Mouse (Mus musculus) neural tube, embryonic 10.5 days (tissue): ENCODE results near the gene Slc5a5.

Experiments used
- DNase-seq: peaks from one replicate; pipeline ENCODE4 v3.0.0-alpha.2; 2017; ENCODE audit warnings: low spot score; ENCODE audit errors: extremely low spot score

Slc5a5 gene

DNA sequence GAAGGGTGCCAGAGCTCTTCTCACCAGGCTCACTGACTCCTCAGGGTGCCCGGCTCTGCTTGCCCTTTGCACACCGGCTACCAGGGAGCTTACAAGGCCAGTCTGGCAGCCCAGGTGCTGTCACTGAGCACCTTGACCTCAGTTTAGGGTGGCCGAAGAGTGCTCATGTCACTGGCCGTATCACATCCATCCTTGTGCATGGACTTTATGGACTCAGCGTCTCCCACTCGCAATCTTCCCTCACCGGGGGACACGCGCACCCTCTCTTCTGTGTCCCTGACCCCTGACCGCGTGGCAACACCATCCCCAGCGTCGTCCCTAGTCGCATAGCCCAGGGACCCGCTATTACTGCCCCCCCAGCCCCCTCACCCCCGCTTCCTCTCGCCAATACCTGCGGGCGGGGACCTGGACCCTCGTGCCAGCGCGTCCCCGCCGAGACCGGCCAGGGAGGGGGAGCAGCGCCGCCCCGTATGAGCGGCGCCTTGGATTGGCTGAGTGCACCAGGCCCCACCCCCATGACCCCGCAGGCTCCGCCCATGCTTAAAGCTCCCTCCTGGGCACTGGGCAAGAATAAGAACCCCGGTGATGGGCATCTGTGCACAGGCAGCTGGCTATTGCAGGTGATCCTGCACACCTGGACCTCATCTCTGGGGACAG lies 35.9 kb downstream of the Slc5a5 start:
- DNase-seq: peak; percentile 67

DNA sequence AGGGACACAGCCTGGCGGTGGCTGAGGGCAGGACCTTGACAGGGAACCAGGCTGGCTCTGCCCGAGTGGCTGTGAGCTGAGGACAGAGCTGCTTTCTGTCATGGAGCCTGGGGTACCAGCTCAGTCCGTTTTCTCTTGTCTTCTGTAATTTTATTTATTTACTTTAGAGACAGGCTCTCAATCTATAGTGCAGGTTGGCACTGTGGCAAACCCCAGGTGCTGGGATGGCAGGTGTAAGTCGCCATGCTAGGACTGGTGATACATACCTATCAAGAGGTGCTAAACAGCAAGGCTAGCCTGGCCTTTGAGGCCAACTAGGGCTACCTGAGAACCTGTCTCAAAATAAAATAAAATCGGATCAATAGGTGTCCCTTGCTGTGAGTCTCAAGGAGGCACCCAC lies 36.5 kb downstream of the Slc5a5 start:
- DNase-seq: no peak

DNA sequence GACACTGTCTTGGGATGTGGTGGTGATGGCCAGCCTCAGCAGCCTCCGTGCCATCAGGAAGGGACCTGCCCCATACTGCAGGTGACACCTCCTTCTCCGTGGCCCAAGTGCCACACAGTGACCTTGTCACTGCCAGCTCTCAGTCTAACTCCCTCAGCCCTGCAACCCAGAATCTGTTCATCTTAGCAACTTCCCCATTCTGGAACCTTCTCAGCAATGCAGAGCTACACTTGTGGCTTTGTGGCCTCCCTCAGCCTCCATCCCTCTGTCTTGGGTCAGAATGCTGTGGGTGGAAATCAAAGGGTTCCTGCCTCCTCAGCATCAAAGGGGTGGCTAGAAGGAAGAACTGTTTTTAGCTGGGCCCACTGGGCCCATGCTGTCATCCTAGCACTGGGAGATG lies 38.7 kb downstream of the Slc5a5 start:
- DNase-seq: no peak

DNA sequence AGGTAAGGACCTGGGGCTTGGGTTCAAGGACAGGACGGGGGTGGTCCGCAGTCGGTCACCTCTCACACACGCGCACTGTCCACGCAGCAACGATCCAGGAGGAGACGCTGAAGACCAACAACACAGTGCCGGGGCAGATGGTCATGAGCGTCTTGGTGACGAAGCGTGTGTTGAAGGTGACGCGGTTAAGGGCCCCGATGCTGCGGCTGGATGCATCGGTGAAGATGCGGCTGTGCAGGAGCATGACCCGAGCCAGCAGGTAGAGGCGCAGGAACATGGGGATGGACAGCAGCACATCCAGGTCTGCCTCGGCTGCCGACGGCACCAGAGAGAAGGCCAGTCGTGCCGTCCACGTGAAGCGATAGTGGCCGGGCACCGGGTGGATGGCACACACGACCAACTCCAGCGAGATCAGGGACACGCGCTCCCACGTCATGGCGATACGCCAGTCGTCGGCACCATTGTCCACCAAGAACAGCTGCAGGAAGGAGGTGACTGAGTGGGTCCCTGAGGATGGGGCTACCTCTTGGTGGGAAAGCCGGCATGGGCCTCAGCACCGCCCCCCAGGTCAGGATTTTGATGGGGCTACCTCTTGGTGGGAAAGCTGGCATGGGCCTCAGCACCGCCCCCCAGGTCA lies 39.8 kb downstream of the Slc5a5 start:
- DNase-seq: no peak

DNA sequence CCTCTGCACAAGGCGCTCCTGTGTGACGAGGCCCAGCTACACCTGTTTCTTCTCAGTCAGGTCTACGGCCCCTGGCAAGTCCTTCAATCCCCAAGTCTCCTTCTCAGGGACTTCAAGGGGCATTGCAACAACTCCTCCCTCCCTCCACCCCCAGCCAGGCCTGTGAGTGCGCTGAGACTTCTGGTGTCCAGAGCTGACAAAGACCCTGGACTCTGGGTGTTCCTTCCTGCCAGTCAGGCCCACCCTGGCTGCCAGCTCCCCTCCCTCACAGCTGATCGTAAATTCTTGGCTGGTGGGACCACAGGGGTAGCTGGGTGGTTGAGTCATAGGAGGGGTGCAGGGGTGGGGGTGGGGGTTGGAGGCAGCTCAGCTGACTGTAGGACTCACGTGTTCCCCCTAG lies 40.7 kb downstream of the Slc5a5 start:
- DNase-seq: no peak

DNA sequence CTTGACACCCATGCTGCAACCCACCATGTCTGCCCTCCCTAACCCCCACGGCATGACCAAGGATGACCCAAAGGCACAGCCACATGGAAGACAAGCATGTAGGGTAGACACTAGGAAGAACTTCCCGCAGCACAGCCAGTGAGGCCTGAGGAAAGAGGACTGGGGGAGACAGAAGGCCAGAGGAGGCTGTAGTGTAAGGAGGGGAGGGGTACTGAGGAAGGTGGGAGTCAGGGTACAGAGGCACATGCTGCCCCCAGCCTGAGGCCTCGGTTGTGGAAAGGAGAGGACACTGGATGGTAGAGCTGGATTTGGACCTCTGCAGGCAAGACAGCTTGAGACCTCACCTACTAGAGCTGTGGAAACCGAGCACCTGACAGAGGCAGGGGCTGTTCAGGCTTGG lies 41.6 kb downstream of the Slc5a5 start:
- DNase-seq: no peak

GRCm38 (mm10) chr8:70850132-70850845 lies 42.3 kb downstream of the Slc5a5 start:
- no peak for DNase-seq

GRCm38 (mm10) chr8:70849333-70849990 lies 43.1 kb downstream of the Slc5a5 start:
- no peak for DNase-seq

DNA sequence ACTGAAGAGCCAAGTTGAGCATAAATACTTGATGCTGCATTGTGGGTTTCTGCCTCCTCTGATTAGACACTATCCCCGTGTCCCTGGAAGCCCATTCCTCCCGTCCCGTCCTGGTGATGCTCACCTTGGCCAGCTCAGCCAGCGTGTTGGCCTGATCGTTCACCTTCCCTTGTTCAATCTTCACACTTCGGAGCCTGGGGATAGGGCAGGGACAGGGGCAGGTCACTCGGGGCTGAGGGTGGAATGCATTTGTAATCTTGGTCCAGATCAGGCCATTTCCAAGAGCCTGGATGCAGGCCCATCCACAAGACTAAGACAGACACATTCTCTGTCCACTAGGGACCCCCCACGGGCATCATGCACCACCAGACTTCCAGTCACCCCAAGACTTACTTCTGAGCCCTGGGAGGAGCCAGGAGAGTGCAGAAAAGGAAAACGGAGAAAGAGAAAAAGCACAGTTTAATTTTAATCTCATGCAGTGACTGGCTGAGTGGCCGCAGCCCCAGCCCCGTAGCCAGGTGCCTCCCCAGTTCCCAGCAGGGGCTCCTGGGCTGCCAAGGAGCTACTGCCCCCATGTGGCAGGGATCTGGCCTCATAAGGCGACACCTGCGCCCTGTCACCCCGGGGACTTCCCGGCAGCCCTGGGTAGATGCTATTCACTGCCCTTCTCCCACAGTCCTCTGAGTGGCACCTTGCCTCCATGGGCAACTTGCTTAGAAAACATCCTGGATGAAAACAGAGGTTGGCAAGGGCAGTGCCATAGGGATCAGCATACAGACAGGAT lies 46.0 kb downstream of the Slc5a5 start:
- no peak for DNase-seq

DNA sequence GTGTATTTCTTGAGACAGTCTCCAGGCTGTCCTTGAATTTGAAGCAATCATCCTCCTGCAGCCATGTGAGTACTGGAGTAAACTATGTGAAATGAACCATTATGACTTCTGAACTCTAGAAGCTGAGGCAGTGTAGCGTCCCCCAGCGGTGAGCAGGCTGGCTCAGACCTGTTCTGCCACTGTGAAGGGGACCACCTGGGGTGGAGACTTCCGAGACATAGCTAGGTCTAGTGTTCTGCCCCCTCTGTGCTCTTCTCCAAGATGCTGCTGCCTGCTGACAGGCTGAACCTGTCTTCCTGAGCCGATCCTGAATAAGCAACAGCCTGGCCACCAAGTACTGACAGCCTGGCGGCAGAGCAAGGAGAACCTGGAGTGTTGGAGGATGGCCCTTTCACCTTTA lies 47.4 kb downstream of the Slc5a5 start:
- no peak for DNase-seq

DNA sequence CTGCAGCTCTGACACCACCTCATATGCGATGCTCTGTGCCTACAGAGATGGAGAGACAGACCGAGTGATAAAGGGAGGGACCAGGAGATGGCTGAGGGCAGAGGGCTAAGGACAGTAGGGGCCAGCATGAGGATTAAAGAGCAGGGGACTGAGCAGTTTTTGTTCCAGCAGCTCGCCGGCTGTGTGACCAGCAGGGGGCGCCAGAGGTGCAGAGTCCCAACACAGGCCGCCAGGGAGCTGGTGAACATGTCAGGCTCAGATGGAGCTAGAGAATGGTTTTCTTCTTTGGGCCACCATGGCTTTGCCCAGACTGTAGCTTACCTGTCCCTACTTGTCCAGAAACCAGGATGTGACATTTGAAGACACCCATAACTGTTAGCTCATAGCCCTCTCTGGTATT lies 48.0 kb downstream of the Slc5a5 start:
- peak; percentile 97 for DNase-seq

DNA sequence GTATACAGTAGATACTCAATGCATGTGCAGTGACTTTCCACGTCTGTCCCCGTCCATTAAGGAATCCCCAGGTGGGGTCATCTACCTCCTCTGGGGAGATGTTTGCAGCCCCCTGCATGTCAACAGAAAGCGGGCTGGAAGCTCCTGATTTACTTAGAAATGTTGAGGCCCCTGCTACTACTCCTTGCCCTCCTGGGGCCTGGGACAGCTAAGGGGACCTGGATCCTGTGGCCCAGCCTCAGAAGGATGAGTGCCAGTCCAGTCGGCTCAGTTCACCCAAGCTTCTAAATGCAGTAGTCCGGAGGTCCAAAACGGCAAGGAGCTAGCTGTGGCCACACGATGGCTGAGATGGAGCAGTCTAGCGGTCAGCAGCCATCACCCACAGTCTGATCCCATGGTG lies 48.6 kb downstream of the Slc5a5 start:
- DNase-seq: no peak

GRCm38 (mm10) chr8:70843214-70843773 lies 49.3 kb downstream of the Slc5a5 start:
- no peak for DNase-seq

- no peak for DNase-seq
Observed at GRCm38 (mm10) chr8:70842484-70842883, 50.1 kb downstream of the Slc5a5 start.

GRCm38 (mm10) chr8:70841147-70842072 lies 51.1 kb downstream of the Slc5a5 start:
- DNase-seq: peak; percentile 96

GRCm38 (mm10) chr8:70840590-70840989 lies 52.0 kb downstream of the Slc5a5 start:
- no peak for DNase-seq

DNA sequence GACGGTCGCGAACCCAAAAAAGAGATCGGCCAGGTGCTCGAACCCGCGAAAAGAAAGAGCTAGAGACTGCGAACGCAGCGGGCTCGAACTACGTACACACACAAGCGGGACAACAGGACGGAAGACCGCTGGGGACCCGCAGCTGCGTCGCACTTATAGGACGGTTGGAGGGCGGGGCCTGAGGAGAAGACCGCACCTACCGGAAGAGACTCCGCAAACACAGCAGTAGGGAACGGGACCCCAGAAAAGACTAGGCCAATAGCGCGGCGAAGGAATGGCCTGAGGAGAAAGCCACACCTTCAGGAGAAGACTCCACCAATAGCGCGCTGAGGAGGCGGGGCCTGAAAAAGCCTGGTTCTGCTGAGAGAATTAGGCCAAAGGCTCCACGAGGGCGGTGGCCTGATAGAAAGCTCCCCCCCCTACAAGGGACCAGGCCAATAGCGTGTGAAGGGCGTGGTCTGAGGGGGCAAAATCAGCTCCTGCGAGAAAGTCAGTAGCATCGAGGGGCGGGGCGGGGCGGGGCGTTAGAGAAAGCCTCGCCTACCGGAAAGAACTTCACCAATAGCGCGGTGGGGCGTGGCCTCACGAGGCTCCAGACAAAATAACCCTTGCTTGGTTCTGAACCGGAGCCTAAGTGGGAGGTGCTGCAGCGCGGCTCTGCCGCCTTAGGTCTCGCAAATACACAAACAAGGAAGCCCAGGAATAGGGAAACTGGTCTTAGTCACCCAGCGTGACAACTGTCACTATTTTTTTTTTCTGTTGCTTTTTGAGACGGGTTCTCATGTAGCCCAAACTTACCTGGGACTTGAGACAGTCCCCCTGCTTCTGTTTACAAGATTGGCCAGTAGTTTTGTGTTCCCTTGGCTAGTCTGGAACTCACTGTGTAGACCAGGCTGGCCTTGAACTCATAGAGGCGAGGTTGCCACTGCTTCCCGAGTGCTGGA lies 52.9 kb downstream of the Slc5a5 start, which contains the start of gene Arrdc2:
Gene Arrdc2 (minus strand): TSS at position 313 of the 944 bp plus-strand sequence.
- DNase-seq: peak; percentile 96

GRCm38 (mm10) chr8:70838654-70839407 lies 53.7 kb downstream of the Slc5a5 start:
- peak; percentile 41 for DNase-seq
